ENCODE assay signal across 21 mouse cellular contexts in genomic region chr11:78040878-78041277, GRCm38 (mm10). TPM values are rescaled to one million over a fixed set of nuclear protein-coding genes. Genes with fewer than 3 reads are reported as not detected.
DNase-seq lines count a peak whose midpoint lies in the region; ATAC-seq and TF ChIP-seq lines count a peak whose summit lies in the region.
"Had no signal": no experiment of that assay in that cellular context is flagged by ENCODE, and none has a peak within 500 bp of the region (broad histone marks: within the 10 kb centered on the region; RNA-seq: fewer than 3 reads in every experiment).

No protein-coding gene starts in this region.

- H3K27me3 ChIP-seq in liver, embryonic 14.5 days (ENCODE audit: control insufficient read depth, insufficient read depth, low read length): no peaks in the 10 kb centered on the region
- no peaks in the 10 kb centered on the region for H3K27me3 ChIP-seq in liver, embryonic 11.5 days (replicated peaks; ENCODE audit: control insufficient read depth, insufficient read depth, low read length)
- H3K27me3 ChIP-seq in CH12.LX (replicated peaks): no peaks in the 10 kb centered on the region
- H3K27me3 ChIP-seq: embryonic facial prominence, embryonic 13.5 days had no signal

- no peak overlapping the region for H3K27ac ChIP-seq in gastrocnemius, adult 2 months
- H3K27ac ChIP-seq in liver, embryonic 14.5 days: no peak overlapping the region
- no peak overlapping the region for H3K27ac ChIP-seq in liver, embryonic 11.5 days (ENCODE audit: low read depth, low read length)
- H3K27ac ChIP-seq in CH12.LX (ENCODE audit: insufficient read depth, low read depth): no peak overlapping the region
- H3K27ac ChIP-seq: embryonic facial prominence, embryonic 13.5 days; hindbrain, embryonic 10.5 days; macrophage; midbrain, embryonic 10.5 days had no signal

- DNase-seq in gastrocnemius, adult 2 months: no peak
- no peak for DNase-seq in gastrocnemius, postnatal 14 days
- no peak for DNase-seq in liver, embryonic 14.5 days (ENCODE audit: low read depth in 3 of 3, low spot score in 3 of 3)
- no peak for DNase-seq in liver, embryonic 11.5 days (ENCODE audit: low spot score)
- no peak for DNase-seq in CH12.LX (ENCODE audit: extremely low read depth)
- DNase-seq in R1 (ENCODE audit: low read depth, low spot score): peak; percentile 57
- DNase-seq in frontal cortex, postnatal 36 days (ENCODE audit: low spot score in 2 of 2): no peak
- DNase-seq in layer of hippocampus, adult 11-12 months (ENCODE audit: low spot score): no peak
- DNase-seq: adrenal gland, adult 2 months; B cell, adult 2 months; cerebellum, postnatal 10 days; gastrocnemius, postnatal 25 days; kidney, adult 8-10 months; kidney, postnatal 36 days; lung, adult 2 months; thymus, postnatal 14 days had no signal

- ATAC-seq in liver, embryonic 14.5 days (ENCODE audit: insufficient read depth): no peak
- ATAC-seq in liver, embryonic 11.5 days (replicated peaks; ENCODE audit: low FRiP score): no peak

- no peak; the same call in none of the 2 replicates for TF ChIP-seq RAD21 in CH12.LX (IDR thresholded peaks at IDR 0.05; ENCODE audit: low read depth, low read length)

- in situ Hi-C loops in CH12.LX (cut with MboI; ENCODE audit: low pct_ligation_motif_present, low pct_unique_long_range_greater_than_20kb, low sequenced_read_pairs): no loop called here

- dilution Hi-C loops in CH12.LX (cut with MboI; ENCODE audit: extremely low pct_ligation_motif_present, extremely low pct_unique_long_range_greater_than_20kb, low sequenced_read_pairs): no loop called here

- H3K36me3 ChIP-seq in liver, embryonic 14.5 days (replicated peaks; ENCODE audit: control insufficient read depth, insufficient read depth, low read depth): peaks cover 9% of the 10 kb centered on the region
- H3K36me3 ChIP-seq in liver, embryonic 11.5 days (ENCODE audit: control insufficient read depth, insufficient read depth, low read length): peaks cover 7% of the 10 kb centered on the region; the same call in 1 of the 2 replicates
- peaks cover 0 to 22% of the 10 kb centered on the region in 2 experiments for H3K36me3 ChIP-seq in CH12.LX (replicated peaks in 1 of 2; ENCODE audit: control insufficient read depth in 1 of 2, insufficient read depth in 1 of 2, low read length in 1 of 2)

- intact Hi-C loops in gastrocnemius, adult 2 months (cut with DNase I): no loop called here
- intact Hi-C loops in gastrocnemius, postnatal 14 days (cut with DNase I; ENCODE audit: low total_unique reads): no loop called here

- peaks cover 11 to 14% of the 10 kb centered on the region in 2 experiments; a peak in 3 of 4 replicates for H3K4me1 ChIP-seq in liver, embryonic 14.5 days (replicated peaks; ENCODE audit: control insufficient read depth in 2 of 2, insufficient read depth in 2 of 2, low read length in 1 of 2)
- peaks cover 12% of the 10 kb centered on the region for H3K4me1 ChIP-seq in liver, embryonic 11.5 days (replicated peaks; ENCODE audit: control insufficient read depth, insufficient read depth, low read length)
- H3K4me1 ChIP-seq in CH12.LX (ENCODE audit: control insufficient read depth in 1 of 2, insufficient read depth in 2 of 2): peaks cover 0 to 16% of the 10 kb centered on the region in 2 experiments; a peak in 2 of 4 replicates

- no peaks in the 10 kb centered on the region for H3K9me3 ChIP-seq in liver, embryonic 14.5 days (ENCODE audit: control insufficient read depth, low read length)
- no peaks in the 10 kb centered on the region for H3K9me3 ChIP-seq in liver, embryonic 11.5 days (ENCODE audit: control insufficient read depth, low read length)
- no peaks in the 10 kb centered on the region for H3K9me3 ChIP-seq in CH12.LX (replicated peaks; ENCODE audit: low read length)
- H3K9me3 ChIP-seq: embryonic facial prominence, embryonic 13.5 days; G1E had no signal

- WGBS in liver, embryonic 14.5 days (ENCODE audit: insufficient replicate concordance): 56% methylated on average over 2 of the region's 2 CpGs
- WGBS in liver, embryonic 11.5 days: 62% methylated on average over 2 of the region's 2 CpGs

- peak; percentile 29 for TF ChIP-seq CTCF in gastrocnemius, adult 2 months (IDR thresholded peaks at IDR 0.05)
- TF ChIP-seq CTCF in liver, embryonic 14.5 days (IDR thresholded peaks at IDR 0.05; ENCODE audit: low read depth): peak; percentile 32; the same call in 1 of the 2 replicates
- TF ChIP-seq CTCF in CH12.LX (conservative IDR thresholded peaks at IDR 0.05 in 1 of 2, IDR thresholded peaks at IDR 0.05 in 1 of 2; ENCODE audit: low read depth in 2 of 2, low read length in 2 of 2): peak in 1 of 2 experiments; percentile 72; a peak in 2 of 4 replicates

- H3K9ac ChIP-seq in liver, embryonic 14.5 days (replicated peaks): no peak overlapping the region
- no peak overlapping the region for H3K9ac ChIP-seq in liver, embryonic 11.5 days (ENCODE audit: low read depth, low read length)
- H3K9ac ChIP-seq in CH12.LX (ENCODE audit: insufficient read depth, low read depth): no peak overlapping the region
- H3K9ac ChIP-seq: embryonic facial prominence, embryonic 13.5 days had no signal

- TF ChIP-seq POLR2A in CH12.LX (IDR thresholded peaks at IDR 0.05; ENCODE audit: low read depth, low read length): no peak

- TF ChIP-seq EP300 in liver, embryonic 14.5 days (IDR thresholded peaks at IDR 0.05; ENCODE audit: low read depth): no peak
- no peak for TF ChIP-seq EP300 in CH12.LX (IDR thresholded peaks at IDR 0.05; ENCODE audit: low read length)

- H3K79me2 ChIP-seq in CH12.LX (replicated peaks; ENCODE audit: control insufficient read depth, extremely low read depth, insufficient read depth, poor library complexity, severe bottlenecking): no peaks in the 10 kb centered on the region

- H3K4me2 ChIP-seq in liver, embryonic 14.5 days (ENCODE audit: low read depth): no peak overlapping the region
- H3K4me2 ChIP-seq in liver, embryonic 11.5 days: no peak overlapping the region
- no peak overlapping the region for H3K4me2 ChIP-seq in CH12.LX (ENCODE audit: insufficient read depth, low read depth, poor library complexity, severe bottlenecking)
- H3K4me2 ChIP-seq: embryonic facial prominence, embryonic 13.5 days had no signal

- no peak overlapping the region for H3K4me3 ChIP-seq in gastrocnemius, adult 2 months
- no peak overlapping the region for H3K4me3 ChIP-seq in liver, embryonic 14.5 days (ENCODE audit: insufficient read depth in 1 of 2, low read depth in 2 of 2, low read length in 2 of 2)
- no peak overlapping the region for H3K4me3 ChIP-seq in liver, embryonic 11.5 days (ENCODE audit: low read depth, low read length)
- no peak overlapping the region for H3K4me3 ChIP-seq in CH12.LX (replicated peaks in 1 of 3; ENCODE audit: low read depth in 2 of 3, low read length in 2 of 3, poor library complexity in 1 of 3)
- H3K4me3 ChIP-seq: embryonic facial prominence, embryonic 13.5 days; midbrain, embryonic 10.5 days had no signal

TF ChIP-seq in CH12.LX, 34 proteins besides CTCF, POLR2A, EP300 and RAD21:
- TF ChIP-seq MAX (IDR thresholded peaks at IDR 0.05; ENCODE audit: low read length): no peak
- peak; percentile 6; the same call in 1 of the 2 replicates for TF ChIP-seq SMC3 (IDR thresholded peaks at IDR 0.05; ENCODE audit: low read depth, low read length)

RNA-seq across cellular contexts. Expression of gene Flot2, which starts 3.1 kb away (rescaled TPM):
- total RNA-seq in gastrocnemius, adult 2 months (2021): 10 to 100 TPM; 46.0 to 49.8 TPM
- total RNA-seq in gastrocnemius, postnatal 14 days (2021): 10 to 100 TPM; 60.7 to 64.3 TPM
- polyA plus RNA-seq in liver, embryonic 14.5 days (2012; rRNA removed): 17.9 and 18.3 TPM in 2 replicates
- polyA plus RNA-seq in liver, embryonic 14.5 days (2014; fragmentation: Nextera tagmentation; extraction: Ambion mirVana): 16.7 and 20.4 TPM in 2 replicates
- 44.8 TPM in 2 replicates for polyA plus RNA-seq in liver, embryonic 11.5 days (2014; fragmentation: Nextera tagmentation; extraction: Ambion mirVana)
- total RNA-seq in CH12.LX (2012; rRNA removed) (10.1 and 14.7 TPM in 2 replicates), CH12.LX (2014; rRNA removed) (4.3 and 5.2 TPM in 2 replicates)
- polyA plus RNA-seq in CH12.LX (2012; ENCODE audit: insufficient read length, low read depth): 13.1 and 13.4 TPM in 2 replicates

RNA-seq across cellular contexts. Expression of gene Dhrs13, which starts 8.8 kb away (rescaled TPM):
- 1 to 10 TPM in 1 of 2 experiments, under 1 TPM in 1; 0.74 to 1.1 TPM for total RNA-seq in gastrocnemius, adult 2 months (2021)
- total RNA-seq in gastrocnemius, postnatal 14 days (2021): 1 to 10 TPM; 1.6 to 1.7 TPM
- 8.6 and 9.4 TPM in 2 replicates for polyA plus RNA-seq in liver, embryonic 14.5 days (2012; rRNA removed)
- 17.3 and 17.8 TPM in 2 replicates for polyA plus RNA-seq in liver, embryonic 14.5 days (2014; fragmentation: Nextera tagmentation; extraction: Ambion mirVana)
- 23.8 and 24.9 TPM in 2 replicates for polyA plus RNA-seq in liver, embryonic 11.5 days (2014; fragmentation: Nextera tagmentation; extraction: Ambion mirVana)
- total RNA-seq in CH12.LX (2012; rRNA removed): 37.7 and 39.0 TPM in 2 replicates
- total RNA-seq in CH12.LX (2014; rRNA removed): 33.6 and 33.7 TPM in 2 replicates
- polyA plus RNA-seq in CH12.LX (2012; ENCODE audit: insufficient read length, low read depth): 20.9 and 21.6 TPM in 2 replicates

RNA-seq across cellular contexts. Expression of gene Eral1, which starts 39.3 kb away (rescaled TPM):
- total RNA-seq in gastrocnemius, adult 2 months (2021): 10 to 100 TPM; 18.8 to 26.2 TPM
- 10 to 100 TPM; 18.9 to 22.2 TPM for total RNA-seq in gastrocnemius, postnatal 14 days (2021)
- polyA plus RNA-seq in liver, embryonic 14.5 days (2012; rRNA removed): 9.8 and 10.2 TPM in 2 replicates
- 14.9 and 16.6 TPM in 2 replicates for polyA plus RNA-seq in liver, embryonic 14.5 days (2014; fragmentation: Nextera tagmentation; extraction: Ambion mirVana)
- polyA plus RNA-seq in liver, embryonic 11.5 days (2014; fragmentation: Nextera tagmentation; extraction: Ambion mirVana): 39.0 and 40.8 TPM in 2 replicates
- total RNA-seq in CH12.LX (2012; rRNA removed) (40.5 and 41.5 TPM in 2 replicates), CH12.LX (2014; rRNA removed) (41.5 and 43.2 TPM in 2 replicates)
- 37.8 and 39.1 TPM in 2 replicates for polyA plus RNA-seq in CH12.LX (2012; ENCODE audit: insufficient read length, low read depth)

RNA-seq across cellular contexts. Expression of gene Fam222b, which starts 53.6 kb away (rescaled TPM):
- 1 to 10 TPM; 7.1 to 7.9 TPM for total RNA-seq in gastrocnemius, adult 2 months (2021)
- total RNA-seq in gastrocnemius, postnatal 14 days (2021): 1 to 10 TPM; 6.5 to 7.4 TPM
- polyA plus RNA-seq in liver, embryonic 14.5 days (2012; rRNA removed): 2.5 and 3.1 TPM in 2 replicates
- 3.8 and 4.1 TPM in 2 replicates for polyA plus RNA-seq in liver, embryonic 14.5 days (2014; fragmentation: Nextera tagmentation; extraction: Ambion mirVana)
- 13.9 and 17.3 TPM in 2 replicates for polyA plus RNA-seq in liver, embryonic 11.5 days (2014; fragmentation: Nextera tagmentation; extraction: Ambion mirVana)
- total RNA-seq in CH12.LX (2012; rRNA removed): 8.7 and 10.0 TPM in 2 replicates
- total RNA-seq in CH12.LX (2014; rRNA removed): 3.9 and 5.9 TPM in 2 replicates
- polyA plus RNA-seq in CH12.LX (2012; ENCODE audit: insufficient read length, low read depth): 26.8 and 34.4 TPM in 2 replicates

RNA-seq across cellular contexts. Expression of gene Phf12, which starts 58.3 kb away (rescaled TPM):
- total RNA-seq in gastrocnemius, adult 2 months (2021): 10 to 100 TPM; 15.0 to 15.8 TPM
- total RNA-seq in gastrocnemius, postnatal 14 days (2021): 10 to 100 TPM; 18.3 to 19.1 TPM
- 19.0 and 19.2 TPM in 2 replicates for polyA plus RNA-seq in liver, embryonic 14.5 days (2012; rRNA removed)
- 4.3 and 5.7 TPM in 2 replicates for polyA plus RNA-seq in liver, embryonic 14.5 days (2014; fragmentation: Nextera tagmentation; extraction: Ambion mirVana)
- polyA plus RNA-seq in liver, embryonic 11.5 days (2014; fragmentation: Nextera tagmentation; extraction: Ambion mirVana): 17.0 and 18.6 TPM in 2 replicates
- total RNA-seq in CH12.LX (2012; rRNA removed) (28.4 and 30.5 TPM in 2 replicates), CH12.LX (2014; rRNA removed) (10.7 and 12.2 TPM in 2 replicates)
- 59.7 and 61.8 TPM in 2 replicates for polyA plus RNA-seq in CH12.LX (2012; ENCODE audit: insufficient read length, low read depth)

Comparison
In these comparisons a context has a peak if more than half of its experiments do, and no peak if none do; other contexts are left out.
1. RNA of gene Dhrs13, which starts 8.8 kb away (total RNA-seq): 33.6 to 39.0 TPM in CH12.LX; 1.6 to 1.7 TPM in gastrocnemius, postnatal 14 days and 0.74 to 1.1 TPM in gastrocnemius, adult 2 months; every median in the first group is over 10 times any median in the second.